Mouse (Mus musculus): ENCODE data around the gene 2410131K14Rik.

GRCm38 (mm10) chr5:118262418-118262817, 17.4 kb downstream of the 2410131K14Rik start:
- TF ChIP-seq CTCF (IDR thresholded peaks at IDR 0.05; ENCODE audit: control insufficient read depth, insufficient read depth, insufficient replicate concordance, low read depth, low read length) (no peak), POLR2A (IDR thresholded peaks at IDR 0.05; ENCODE audit: control insufficient read depth, low read depth, low read length) (no peak)
